18 mouse cellular contexts compared by ENCODE assay signal in genomic region chr9:80277770-80278169, GRCm38 (mm10).
"Had no signal": no experiment of that assay in that cellular context is flagged by ENCODE, and none has a peak within 500 bp of the region (broad histone marks: within the 10 kb centered on the region; RNA-seq: fewer than 3 reads in every experiment).

No protein-coding gene starts in this region.

- H3K27ac ChIP-seq: liver, embryonic 14.5 days; lung, embryonic 15.5 days; macrophage; midbrain, embryonic 10.5 days; neural tube, embryonic 13.5 days; neural tube, embryonic 15.5 days had no signal

- DNase-seq: lung, adult 2 months; lung, postnatal 14 days; lung, postnatal 36 days; midbrain, embryonic 14.5 days; right cerebral cortex, adult 18-20 months; right cerebral cortex, postnatal 25 days; right cerebral cortex, postnatal 4 days; spleen, adult 18-20 months; thymus, adult 18-20 months had no signal

- H3K27me3 ChIP-seq: lung, embryonic 15.5 days; megakaryocyte, embryonic 14.5 days; neural tube, embryonic 13.5 days; neural tube, embryonic 15.5 days had no signal

- H3K9me3 ChIP-seq: lung, embryonic 15.5 days; megakaryocyte, embryonic 14.5 days; midbrain, embryonic 10.5 days; neural tube, embryonic 13.5 days; neural tube, embryonic 15.5 days had no signal

- H3K9ac ChIP-seq: liver, embryonic 14.5 days; lung, embryonic 15.5 days; neural tube, embryonic 13.5 days; neural tube, embryonic 15.5 days had no signal

- H3K4me3 ChIP-seq: lung, embryonic 15.5 days; megakaryocyte, embryonic 14.5 days; midbrain, embryonic 10.5 days; myocyte; neural tube, embryonic 13.5 days; neural tube, embryonic 15.5 days had no signal

- H3K4me1 ChIP-seq: neural tube, embryonic 13.5 days; neural tube, embryonic 15.5 days had no signal

- H3K36me3 ChIP-seq: midbrain, embryonic 10.5 days; neural tube, embryonic 13.5 days had no signal

- ATAC-seq: lung, postnatal 0 days had no signal

- H3K4me2 ChIP-seq: lung, embryonic 15.5 days; neural tube, embryonic 13.5 days; neural tube, embryonic 15.5 days had no signal
